Mouse (Mus musculus): ENCODE data around the gene Nmt2.

DNA sequence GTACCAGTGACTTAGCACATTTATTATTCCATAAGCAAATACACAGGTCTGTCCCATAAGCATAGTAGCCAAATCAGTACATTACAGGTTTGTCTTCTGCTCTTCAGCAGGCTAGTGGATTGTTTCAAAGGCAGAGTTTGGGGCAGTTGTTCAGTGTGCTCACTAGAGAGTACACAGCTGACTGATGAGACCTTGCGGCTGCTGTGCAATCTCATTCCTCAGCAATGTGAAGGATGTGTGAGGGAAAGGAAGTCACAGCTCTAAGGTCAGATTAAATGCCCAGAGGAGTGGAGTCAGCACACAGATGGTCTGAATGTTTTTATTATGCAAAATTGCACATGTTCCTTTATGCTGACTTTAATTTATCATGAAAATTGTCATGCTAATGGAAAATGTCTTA is 42.5 kb downstream of the Nmt2 start:
- TF ChIP-seq CTCF (IDR thresholded peaks at IDR 0.05; ENCODE audit: borderline replicate concordance, insufficient read depth, low read depth, low read length) (no peak), POLR2A (IDR thresholded peaks at IDR 0.05; ENCODE audit: borderline replicate concordance, insufficient read depth, low read length) (no peak)
